Mouse (Mus musculus): ENCODE measurements around the gene Cript.
"Not testable (repeated sequence)": the region's sequence is repeated elsewhere in the genome, so short reads cannot be mapped to it uniquely, and the experiment has no call there.

Cript gene

DNA sequence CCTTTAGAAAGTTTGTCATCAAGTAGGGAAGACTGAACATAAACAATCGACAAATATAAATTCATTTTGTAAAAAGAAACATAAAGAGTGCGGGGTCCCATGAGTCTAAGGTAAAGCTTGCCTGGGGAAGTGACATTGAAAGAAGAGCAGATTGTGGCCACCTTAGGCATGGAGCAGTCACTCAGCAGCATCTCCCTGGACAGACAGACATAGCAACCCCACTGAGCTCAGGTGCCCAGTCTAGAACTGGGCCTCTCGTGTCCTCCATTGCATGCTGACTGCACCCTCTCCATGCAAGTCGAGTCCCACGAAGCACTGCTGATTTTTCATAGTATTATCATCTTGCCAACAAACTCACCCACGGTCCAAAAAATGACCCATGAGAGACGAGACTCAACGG is 19.4 kb downstream of the Cript start:
- intact Hi-C loops (cut with DNase I), result loop anchor here (5.0 kb wide), 1 partner anchor 127 kb away; the partner anchor contains the start of gene Tmem247

DNA sequence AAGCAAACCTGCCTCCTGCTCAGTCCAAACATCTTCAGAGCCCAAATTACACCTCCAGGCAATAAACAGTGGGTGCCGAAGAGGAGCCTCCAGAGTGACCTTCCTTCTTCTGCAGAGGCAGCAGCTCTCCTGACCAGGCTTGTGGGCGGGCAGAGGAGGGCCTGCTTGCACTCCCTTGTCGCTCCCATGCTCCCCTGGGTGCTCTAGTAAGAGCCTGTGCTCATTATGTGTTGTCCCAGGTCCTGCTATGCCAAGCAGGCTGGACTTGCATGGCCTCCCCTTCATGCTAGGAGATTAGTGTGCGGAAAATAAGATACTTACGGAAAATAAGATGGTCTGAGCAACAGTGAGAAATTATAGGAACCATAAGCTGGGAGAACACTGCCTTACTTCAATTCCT is 24.3 kb downstream of the Cript start:
- intact Hi-C loops (cut with DNase I), result loop anchor here (5.0 kb wide), 2 partner anchors 58 to 132 kb away; partner anchors contain the start of genes Socs5 and Tmem247

DNA sequence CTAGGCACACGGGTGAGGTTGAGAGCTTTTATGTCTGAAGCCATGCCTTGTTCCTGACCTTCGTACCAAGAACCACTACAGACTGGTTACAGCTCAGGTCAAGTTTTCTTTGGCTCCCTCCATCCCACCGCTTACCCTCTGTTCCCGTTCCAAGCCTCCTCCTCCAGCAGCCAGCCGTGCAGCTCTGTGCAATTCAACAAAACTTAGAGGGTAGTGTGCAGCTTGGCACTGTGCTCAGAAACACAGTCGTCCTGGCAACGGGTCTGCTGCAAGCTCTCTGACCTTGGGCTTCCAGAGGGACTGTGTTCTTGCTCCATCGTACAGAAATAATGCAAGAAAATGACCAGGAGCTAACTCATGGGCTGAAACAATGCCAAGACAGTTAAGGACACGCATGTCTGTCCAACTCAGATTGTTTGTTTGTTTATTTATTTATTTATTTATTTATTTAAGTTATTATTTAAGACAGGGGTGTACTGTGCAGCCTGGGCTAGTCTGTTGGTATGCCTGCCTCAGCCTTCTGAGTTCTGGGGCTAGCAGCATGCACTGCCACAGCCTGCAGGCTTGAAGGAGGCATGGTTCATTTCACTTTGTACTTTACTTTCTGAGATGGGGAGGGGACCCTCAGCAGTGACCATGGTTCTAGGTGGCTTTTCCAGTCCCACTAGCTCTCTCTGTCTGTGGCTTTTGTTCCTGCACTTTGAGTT is 25.3 kb downstream of the Cript start:
- intact Hi-C loops (cut with DNase I), result loop anchor here (5.0 kb wide), 1 partner anchor 57 kb away; the partner anchor contains the start of gene Socs5

DNA sequence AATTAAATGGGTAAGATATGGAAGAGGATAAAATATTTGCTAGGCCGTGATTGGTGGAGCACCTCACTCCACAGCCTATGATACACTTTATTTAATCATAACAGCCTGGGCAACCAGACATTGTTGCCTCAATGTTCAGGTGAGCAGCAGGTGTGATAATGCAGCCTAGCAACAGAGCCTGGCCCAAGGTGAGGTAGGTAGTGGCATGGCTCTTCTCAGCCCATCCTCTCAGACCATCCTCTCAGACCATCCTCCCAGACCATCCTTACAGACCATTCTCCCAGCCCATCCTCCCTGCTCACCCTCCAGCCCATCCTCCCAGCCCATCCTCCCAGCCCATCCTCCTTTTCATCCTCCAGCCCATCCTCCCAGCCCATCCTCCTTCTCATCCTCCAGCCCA is 26.3 kb downstream of the Cript start:
- intact Hi-C loops (cut with DNase I), result loop anchor here (5.0 kb wide), 1 partner anchor 56 kb away; the partner anchor contains the start of gene Socs5

DNA sequence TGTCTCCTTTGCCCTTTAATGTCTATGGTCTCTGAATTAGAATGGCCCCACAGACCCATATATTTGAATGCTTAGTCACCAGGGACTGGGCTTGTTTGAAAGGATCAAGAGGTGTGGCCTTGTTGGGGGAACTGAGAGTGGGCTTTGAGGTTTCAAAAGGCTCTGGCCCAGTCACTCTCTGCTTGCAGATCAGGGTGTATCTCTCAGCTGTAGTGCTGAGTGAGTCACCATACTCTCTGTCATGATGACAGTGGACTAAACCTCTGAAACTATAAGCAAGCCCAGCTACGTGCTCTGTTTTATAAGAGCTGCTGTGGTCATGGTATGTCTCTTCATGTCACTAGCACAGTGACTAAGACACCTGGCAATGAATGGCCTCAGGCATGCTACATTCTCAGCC is 27.1 kb downstream of the Cript start:
- intact Hi-C loops (cut with DNase I), result loop anchor here (5.0 kb wide), 1 partner anchor 55 kb away; the partner anchor contains the start of gene Socs5

DNA sequence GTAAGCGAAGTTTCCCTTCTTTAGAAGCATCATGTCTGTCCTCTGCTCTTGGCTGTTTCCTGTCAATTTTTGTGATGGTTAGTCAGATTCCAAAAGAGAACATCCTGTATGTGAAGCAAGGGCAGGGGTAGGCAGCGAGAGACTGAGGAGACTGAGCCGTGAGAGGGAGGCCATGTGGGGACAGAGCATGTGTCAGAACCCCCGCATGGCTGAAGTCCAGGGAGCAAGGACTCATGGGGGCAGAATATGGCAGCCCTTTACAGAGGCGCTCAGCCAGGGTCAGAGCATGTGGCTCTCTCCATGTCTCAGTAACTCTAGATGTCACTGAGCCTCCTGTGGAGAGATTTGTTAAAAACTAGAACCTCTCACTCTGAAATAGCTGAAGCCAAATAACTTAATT is 28.6 kb downstream of the Cript start:
- intact Hi-C loops (cut with DNase I), result loop anchor here (5.0 kb wide), 1 partner anchor 53 kb away; the partner anchor contains the start of gene Socs5

DNA sequence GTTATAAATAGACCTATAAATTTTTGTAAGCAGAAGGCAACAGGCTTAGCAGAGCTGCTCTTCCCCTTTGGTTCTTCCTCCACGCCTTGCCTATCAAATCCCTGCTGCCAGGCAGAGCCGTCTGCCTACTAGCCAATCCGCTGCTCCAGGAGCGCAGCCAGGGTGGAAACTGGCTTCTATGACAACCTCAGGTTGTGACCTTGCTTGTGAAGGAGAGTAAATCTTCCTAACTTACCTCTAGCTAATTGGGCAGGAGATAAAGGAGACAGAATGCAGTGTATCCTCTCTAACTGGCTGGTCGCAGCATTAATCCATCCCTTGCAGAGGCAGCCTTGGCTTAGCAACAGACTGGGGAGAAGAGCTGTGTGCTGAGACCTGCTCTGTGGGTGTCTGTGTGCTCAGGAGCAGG is 29.7 kb downstream of the Cript start:
- intact Hi-C loops (cut with DNase I), result no loop called here

DNA sequence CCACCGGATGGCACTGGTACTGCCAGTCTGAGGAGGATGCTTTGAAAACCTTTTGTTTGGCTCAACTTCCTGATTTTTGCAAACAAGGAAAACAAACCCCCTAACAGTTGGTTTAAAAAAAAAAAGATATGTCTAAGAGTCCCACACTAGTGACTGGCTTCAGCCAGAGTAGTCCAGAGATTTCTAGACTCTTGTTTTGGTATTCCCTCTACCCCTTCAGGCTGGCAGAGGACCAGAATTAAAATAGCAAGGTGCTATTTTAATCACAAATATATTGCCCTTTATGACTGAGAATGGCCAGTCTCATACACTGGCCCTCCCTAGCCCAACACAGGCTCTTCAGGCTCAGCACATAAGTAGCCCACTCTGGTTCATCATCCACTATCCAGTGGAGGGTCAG is 30.3 kb downstream of the Cript start:
- intact Hi-C loops (cut with DNase I), result no loop called here

DNA sequence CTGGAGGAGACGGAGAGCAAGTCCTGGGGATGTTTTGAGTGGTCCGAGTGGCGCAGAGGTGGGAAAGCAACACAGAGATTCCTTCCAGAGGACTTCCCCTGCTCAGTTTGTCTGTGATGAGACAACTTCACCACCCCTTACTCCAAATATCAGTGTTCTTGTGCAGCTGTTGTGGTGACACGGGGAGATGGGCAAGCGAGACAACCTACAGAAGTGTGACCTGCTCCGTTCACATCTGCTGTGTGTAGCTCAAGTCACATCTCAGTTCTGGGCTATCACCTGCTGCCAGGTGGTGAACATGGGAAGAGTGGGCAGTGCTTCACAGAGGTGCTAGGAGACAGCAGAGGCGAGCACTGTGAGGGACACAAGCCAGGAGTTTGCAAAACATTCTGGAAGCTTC is 31.4 kb downstream of the Cript start:
- intact Hi-C loops (cut with DNase I), result no loop called here

DNA sequence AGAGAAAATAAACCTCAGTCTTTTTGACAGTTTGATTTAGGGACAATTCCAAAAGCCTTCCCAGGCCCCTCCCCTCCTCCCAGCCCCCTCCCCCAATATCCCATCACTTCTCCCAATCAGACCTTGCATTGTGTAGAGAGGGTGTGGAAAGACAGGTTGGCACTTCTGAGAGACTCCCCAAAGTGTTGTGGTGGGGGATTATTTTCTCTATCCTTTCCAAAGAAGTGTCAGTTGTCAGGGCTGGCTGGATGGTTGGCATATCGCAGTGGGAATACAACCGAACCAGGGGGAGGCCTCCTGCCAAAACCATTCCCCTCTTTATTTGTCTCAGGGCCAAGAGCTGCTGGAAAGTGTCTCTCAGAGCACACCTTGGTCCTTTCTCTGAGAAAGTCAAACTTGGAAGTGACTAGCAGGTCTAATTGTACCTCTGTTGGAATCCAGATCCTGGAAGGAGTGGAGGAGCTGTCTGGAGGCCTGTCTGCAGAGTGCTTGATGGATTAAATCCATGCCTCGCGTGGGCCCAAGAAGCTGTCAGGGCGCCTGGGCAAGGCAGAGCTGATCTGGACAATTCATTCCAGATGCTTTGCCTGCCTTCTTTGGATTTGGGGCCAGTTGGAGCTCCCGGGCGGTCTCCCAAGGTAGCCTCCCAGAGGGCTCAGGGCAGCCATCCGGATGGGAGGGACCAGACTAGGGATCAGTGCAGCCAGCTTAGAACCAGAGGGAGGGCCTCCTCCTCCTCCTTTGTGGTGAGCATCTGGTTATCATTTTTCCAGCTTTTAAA is 32.3 kb downstream of the Cript start:
- intact Hi-C loops (cut with DNase I), result no loop called here

DNA sequence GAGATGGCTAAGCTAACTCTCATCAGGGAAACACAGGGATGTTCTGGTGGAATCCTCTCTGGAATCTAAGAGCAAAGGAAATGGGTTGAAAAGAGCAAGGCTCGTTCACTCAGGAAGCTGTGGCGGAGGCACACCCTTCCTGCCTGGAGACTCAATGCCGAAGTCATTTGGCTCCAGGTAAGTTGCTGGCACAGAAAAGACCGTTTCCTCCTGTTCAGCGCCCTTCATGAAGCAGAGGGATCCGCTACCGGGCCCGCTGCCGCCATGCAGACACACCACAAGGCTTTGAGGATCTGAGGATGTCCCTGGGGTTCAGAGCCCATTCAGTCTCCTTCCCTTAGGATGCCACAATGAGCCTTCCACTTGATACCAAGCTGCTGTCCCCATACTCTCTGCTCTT is 37.3 kb downstream of the Cript start:
- intact Hi-C loops (cut with DNase I), result no loop called here

DNA sequence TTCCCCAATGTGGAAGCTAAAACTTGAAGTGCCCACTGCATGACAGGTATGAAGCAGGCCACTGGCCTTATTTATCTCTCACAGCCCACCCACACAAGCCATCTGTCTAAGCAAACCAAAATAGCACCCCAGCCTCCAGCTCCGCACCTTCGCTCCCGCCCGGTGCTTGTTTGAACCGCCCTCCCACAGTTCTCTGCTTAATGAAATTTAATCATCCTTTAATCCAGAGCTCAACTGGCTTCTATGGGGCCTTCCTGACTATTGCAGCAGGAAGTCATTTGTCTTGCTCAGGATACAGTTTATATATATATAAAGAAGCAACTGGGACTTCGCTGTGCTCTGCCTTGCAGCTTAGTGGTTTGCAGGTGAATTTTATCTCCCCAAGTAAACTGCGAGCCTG is 38.1 kb downstream of the Cript start:
- intact Hi-C loops (cut with DNase I), result no loop called here

DNA sequence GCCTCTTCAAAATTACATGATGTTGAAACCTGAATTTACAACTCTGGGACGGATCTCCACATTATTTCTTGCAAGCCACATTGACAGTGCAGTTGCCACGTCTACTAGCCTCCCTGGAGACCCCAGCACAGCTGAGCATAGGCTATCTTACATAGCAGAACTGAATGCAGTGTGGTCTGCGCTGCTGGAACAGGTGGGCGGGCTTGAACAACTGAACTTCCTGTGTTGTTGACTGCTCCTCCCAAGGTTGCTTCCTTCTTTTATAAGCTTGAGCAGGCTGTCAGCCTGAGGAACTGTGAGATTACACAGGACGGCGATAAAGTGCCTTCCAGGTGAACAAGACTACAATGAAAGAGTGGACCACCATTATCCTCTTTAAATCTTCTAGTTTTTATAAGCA is 38.6 kb downstream of the Cript start:
- intact Hi-C loops (cut with DNase I), result no loop called here

DNA sequence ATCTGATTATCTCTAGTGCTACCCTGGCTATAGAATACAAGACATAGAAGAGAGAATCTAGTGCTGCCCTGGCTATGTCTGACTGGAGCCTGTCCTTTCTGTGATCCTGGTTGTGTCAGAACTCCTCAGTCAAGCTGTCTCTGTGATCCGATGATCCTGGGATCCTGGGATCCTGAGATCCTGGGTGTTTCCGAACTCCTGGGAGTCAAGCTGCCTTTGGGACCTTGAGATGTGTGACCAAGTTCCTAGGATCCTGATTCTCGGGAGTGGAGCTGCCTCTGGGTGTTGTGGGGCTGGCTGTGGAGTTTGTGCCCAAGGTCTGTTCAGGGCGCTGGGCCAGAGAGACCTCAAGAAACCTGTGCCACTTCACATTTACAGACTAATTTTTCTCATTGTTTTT is 43.6 kb downstream of the Cript start:
- intact Hi-C loops (cut with DNase I), result no loop called here

DNA sequence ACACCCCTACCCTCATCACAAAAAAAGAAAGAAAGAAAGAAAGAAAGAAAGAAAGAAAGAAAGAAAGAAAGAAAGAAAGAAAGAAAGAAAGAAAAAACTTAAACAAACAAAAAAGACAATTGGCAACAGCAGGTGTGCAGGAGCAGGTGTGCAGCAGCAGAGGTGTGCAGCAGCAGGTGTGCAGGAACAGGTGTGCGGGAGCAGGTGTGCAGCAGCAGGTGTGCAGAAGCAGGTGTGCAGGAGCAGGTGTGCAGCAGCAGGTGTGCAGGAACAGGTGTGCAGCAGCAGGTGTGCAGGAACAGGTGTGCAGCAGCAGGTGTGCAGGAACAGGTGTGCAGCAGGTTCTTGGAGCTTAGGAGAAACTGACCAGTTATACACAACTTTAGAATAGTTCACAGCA is 46.8 kb downstream of the Cript start:
- intact Hi-C loops (cut with DNase I), result not testable (repeated sequence)

DNA sequence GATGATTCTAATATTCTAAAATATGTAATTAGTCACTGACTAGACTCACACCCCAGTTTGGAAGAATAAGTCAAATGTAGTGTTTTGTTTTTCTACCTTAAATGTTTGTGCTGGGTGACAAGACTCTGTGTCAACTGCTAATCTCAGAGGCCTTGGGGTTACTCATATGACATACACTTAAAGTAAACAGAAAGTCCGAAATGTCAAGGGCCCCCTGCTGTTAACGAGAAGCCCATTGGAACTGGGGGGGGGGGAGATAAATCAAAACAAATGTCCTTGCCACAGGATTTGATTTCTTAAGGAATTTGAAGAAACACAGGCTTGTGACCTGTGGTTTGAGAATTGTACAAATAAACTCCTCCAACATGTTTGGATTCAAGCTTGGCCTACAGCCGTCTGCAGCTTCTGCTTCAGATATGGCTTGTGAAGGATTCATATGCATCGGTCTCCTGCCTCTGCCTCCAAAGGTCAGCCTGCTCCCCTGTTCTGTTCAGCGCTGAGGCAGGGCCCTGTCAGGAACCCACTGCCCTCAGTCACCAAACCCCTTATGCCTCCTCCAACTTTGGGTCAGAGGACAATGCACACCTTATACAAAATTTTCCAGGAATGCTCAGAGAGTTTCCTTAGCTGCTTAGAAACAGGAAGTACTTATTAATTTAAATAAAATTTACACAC is 47.6 kb downstream of the Cript start:
- intact Hi-C loops (cut with DNase I), result no loop called here

DNA sequence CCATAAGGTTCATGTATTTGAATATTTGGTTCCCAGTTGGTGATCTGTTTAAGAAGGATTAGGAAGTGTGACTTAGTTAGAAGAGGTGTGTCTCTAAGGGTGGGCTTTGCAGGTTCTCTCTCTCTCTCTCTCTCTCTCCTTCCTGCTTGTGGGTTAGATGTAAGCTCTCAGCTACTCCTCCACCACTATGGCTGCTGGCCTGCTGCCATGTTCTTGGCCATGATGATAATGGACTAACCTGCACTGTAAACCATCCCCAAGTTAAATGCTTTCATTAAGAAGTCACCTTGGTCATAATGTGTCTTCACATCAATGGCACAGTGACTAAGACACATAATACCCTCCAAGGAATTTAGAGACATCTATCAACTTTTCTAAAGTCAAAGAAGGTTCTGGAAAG is 48.1 kb downstream of the Cript start:
- intact Hi-C loops (cut with DNase I), result no loop called here

DNA sequence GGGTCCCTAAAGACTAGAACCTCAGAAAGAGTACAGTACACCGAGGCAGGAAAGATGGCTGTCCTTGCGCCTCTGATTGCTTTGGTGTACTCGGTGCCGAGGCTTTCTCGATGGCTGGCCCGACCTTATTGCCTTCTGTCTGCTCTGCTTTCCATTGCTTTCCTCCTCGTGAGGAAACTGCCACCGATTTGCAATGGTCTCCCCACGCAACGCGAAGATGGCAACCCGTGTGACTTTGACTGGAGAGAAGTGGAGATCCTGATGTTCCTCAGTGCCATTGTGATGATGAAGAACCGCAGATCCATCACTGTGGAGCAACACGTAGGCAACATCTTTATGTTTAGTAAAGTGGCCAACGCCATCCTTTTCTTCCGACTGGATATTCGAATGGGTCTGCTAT is 52.9 kb downstream of the Cript start:
- intact Hi-C loops (cut with DNase I), result loop anchor here (5.0 kb wide), 1 partner anchor 971 kb away; no protein-coding TSS in a partner anchor

DNA sequence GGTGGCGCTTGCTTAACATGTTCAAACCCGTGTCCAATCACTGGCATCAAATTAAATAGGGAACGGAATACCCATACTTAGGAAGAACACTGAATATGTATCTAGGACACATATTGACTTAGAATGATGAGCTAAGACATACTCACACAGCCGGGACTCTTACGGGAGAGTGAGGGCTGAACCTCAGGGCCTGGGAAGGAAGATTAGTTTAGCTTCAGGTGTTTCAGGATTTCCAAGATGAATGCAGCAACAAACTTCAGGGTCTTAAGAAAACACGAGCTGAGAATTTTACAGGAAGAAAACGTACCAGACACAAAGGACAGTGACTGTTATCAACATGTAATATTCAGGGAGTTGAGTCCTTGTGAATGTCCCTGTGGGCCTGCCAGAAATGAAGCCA is 55.4 kb downstream of the Cript start:
- intact Hi-C loops (cut with DNase I), result no loop called here

DNA sequence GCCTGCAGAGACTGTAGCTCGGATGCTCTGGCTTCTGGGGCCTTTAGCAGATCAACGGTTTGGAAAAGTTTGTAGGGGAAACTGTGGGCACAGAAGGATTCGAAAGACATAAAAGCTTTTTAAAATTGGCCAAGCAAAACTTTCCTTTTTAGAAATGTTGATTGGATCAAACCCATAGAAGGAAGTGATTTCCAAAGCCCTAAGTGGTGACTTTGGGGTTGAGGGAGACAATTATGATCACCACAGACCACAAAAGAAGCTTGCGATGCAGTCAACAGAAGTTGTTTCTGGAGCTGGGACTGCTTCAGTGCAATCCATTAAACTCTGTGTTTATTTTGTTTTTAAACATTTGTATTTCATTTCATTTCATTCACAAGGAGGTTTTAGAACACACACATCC is 57.2 kb downstream of the Cript start:
- intact Hi-C loops (cut with DNase I), result no loop called here

DNA sequence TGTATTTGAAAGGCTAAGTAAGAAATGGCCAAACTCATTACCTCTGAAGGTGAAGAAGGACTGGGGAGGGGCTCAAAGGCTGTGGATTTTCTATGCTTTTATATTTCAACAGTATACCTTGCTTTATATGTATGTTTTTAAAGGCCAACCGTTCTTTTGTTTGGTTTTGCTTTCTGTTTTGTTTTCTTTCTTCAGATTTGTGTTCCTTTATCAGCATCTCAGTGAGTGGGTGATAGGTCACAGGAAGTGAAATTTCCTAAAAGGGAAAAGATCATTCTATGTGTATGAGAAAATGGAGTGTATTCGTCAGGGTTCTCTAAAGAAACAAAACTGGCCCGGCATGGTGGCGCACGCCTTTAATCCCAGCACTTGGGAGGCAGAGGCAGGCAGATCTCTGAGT is 58.3 kb downstream of the Cript start:
- intact Hi-C loops (cut with DNase I), result no loop called here

Data from adrenal gland (tissue).